Mouse (Mus musculus): ENCODE measurements around the gene Arl5c.
A peak's percentile ranks its signal among the peaks of the same experiment; 100 is the strongest.

Arl5c gene

DNA sequence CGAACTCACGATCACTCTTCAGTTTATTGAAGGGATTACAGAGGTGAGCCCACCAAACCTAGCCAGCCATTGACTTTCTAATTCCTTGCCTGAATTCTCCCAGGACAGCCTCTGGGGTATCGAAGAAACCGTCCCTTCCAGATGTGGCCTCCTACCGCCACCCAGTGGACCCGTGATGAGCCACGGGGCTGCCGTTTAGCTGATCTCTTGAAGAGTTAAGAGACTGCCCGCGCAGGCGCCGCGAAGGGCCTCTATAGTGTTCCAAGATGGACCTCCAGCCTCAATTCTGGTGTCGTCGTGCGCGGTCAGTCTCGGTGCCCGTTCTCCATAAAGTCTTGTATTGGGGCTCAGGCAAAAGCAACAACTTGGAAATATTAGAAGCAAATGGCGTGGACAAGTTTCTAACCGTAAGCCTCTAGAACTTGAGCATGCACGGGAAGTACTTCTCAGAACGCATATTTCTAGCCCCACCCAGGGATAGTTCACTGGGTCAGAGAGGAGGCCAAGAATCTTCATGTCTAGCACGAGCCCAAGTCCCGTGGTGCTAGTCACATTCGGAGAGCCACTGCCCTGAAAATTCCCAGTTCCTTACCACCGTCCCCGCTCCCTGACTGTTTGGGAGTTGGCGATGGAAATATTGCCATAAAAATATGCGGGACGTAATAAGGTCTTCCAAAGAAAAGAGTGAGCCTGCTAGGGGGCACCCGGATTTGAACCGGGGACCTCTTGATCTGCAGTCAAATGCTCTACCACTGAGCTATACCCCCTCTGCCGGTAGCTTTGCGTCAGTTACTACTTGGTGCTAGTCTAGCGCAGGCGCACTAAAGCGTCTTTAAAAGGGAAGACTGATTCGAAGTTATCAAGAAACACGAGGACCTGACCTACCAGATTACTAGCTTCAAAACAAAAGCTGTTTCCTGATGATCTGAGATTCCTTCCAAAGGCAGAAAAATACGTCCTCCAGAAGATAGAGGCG is 8.1 kb downstream of the Arl5c start:
- DNase-seq, result peak; percentile 93 to 99

DNA sequence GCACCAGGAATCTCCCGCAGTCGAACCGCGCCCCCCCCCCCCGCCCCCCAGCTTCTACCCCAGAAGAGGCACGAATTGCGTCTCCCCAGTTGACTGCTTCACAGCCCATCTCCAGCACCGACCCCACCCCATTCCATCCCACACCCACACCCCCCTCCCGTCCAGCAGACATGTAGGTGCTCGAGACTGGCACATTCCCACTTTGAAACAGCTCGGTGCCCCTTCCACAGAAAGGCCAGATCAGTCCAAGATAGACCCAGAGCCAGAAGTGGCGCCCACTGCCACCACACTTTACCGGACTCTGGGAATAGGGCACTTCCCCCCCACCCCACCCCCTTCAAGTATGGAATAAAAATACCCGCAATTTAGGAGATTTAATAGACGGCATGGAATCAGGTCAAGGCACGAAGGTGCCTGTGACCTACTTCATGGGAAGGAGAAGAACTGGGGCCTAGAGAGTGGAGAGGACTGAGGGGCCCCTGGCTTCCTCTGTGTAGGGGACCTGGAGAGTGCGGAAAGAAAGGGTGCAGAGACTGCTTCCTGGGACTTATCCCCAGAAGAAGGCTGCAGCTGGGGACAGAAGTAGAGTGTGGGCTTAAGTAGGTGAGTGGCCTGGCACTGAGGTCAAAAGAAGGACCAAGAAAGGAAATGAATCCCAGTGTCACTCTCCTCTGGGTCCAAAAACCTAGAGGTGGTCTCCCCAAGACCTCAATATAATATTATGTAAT is 9.1 kb downstream of the Arl5c start:
- no peak for DNase-seq

DNA sequence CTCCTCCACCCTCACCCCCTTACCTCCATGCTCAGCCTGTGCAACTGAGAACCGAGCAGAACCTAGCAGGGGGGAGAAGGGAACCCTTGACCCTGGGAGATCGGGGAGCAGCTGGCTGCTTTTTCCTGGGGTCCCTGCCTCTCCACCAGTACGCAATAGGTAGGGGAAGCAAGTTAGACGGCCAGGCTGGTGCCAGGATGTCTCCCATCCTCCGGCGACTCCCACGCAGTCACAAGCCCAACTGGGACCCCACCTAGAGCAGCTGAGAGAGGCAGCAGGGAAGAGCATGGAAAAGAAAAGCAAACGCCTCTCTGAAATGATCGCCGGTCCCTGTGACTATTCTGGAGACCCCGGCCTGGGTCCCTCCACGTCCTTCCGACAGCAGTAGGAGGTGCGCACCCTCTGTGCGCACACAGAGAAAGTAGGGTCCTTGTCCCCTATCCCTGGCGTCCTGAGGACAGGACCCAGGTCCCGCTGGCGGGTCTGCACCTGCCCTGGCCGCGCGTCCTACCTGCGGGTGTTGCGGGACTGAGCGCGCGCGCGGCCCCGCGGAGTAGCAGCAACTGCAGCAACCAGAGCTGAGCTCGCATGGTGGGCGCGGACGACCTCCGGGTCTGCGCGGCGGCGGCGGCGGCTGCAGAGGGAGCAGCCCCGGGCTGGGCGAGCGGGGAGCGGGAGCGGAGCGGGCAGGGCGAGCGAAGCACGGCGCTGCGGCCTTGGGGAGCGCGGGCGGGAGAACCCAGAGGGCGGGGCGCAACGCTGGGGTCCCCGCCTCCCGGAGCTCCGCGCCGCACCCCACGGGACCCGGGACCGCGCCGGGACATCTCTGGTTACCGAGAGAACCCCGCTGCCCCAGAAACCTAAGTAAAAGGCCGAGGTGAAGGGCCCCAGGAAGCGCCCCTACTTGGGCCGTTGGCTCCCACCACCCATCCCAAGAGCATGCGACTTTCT is 10.0 kb downstream of the Arl5c start, which contains the start of gene Plxdc1:
Gene Plxdc1, minus strand, starts transcription at position 718 of the 951 bp plus-strand sequence.
- no peak for DNase-seq

DNA sequence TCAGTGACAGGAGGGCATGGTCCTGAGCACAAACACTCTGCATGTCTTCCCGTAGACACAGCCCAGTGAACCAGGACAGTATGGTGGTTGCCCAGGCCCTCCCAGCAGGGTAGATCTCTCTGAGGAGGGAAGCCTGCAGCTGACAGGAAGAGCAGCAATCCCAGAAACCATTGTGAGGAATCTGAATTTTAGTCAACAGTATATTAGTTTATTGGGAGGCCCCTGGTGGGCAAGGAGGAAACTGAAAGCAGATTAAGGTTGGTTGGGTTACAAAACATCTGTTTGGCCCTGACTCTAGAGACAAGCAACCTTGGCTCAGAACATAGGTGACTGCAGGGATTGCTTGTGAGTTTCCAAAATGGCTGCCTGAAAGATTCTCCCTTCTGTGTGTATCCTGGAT is 12.0 kb downstream of the Arl5c start:
- no peak for DNase-seq

DNA sequence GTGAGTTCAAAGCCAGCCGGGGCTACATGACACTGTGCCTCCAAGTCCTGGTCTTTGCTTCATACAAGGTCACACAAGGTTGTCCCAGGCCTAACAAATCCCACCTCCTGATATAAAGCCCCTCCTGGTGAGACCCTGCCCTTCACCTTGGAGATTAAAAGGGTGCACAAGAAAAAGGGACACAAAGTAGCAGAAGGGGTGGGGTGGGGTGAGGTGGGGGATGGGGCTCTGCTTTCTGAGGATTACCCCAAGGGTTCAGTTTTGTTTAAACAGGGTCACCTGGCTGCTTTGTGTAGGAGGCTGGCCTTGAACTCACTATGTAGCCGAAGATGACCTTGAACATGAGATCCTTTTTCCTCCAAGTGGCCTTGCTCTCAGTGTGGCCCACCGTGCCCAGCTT is 12.5 kb downstream of the Arl5c start:
- no peak for DNase-seq

DNA sequence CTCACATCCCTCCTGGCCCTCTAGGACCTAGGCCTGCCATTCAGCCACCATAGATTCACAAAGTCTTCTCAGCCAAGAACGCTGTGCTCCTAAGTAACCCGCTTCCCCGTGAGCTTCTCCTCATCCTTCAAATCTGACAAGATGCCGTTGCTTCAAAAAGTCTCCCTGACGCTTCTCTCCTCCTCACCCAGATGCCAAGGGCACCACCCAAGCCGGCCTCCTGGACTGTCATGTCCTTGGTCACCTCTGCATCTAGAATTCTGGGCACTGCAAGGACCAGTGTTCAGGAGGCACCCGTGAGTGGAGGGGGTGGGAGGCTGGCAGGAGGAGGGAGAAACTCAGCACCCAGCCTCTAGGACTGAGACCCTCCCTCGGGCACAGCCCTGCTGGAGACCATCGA is 13.3 kb downstream of the Arl5c start:
- DNase-seq, result no peak

DNA sequence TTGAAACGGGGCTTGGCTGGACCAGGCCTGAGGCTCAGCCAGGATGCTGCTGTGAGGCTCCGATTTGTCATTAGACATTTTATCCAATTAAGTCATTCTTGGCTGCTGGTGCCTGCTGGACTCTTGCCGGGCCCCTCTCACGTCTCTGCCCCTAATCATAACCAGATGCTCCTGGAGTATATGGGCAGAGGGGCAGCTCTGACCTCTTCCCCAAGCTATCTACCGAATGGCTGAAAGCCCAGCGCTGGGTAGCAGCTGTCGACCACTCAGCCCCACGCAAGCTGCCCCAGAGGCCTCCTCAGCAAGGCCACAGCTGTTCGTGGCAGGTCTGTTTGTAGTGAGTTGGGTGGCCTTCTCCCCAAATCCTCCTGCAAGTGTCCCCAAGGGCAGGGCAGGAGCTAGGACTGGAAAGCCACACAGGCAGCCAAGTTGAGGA is 15.4 kb downstream of the Arl5c start:
- DNase-seq, result no peak

DNA sequence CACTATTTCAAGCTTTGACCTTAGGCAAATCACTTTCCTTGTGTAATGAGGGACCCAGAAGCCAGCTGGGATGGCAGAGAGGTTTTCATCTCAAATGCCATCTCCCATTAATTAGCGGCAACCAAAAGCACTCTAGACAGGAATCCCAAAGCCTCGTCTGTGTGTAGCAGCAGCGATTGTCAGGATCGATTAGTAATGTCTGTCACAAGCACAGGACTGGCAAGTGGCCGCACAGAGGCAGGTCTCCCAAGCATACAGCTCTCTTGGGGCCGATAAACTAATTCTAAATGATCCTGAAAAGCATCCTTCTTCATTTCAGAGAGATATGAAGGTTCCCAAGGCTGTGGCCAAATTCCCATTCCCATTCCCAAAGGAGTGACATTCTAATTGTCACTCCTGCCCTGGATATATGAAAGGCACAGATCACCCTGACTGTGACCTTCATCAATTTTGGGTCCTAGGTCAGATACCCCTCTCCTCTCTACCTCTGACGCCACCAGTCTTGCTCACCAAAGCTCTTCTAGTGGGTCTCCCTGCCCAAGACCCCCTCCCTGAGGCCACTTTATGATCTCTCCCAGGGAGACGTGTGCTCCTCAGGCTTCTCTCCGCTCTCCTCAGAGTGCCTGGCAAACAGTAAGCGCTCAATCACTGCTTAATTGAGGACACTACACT is 16.0 kb downstream of the Arl5c start:
- no peak for DNase-seq

DNA sequence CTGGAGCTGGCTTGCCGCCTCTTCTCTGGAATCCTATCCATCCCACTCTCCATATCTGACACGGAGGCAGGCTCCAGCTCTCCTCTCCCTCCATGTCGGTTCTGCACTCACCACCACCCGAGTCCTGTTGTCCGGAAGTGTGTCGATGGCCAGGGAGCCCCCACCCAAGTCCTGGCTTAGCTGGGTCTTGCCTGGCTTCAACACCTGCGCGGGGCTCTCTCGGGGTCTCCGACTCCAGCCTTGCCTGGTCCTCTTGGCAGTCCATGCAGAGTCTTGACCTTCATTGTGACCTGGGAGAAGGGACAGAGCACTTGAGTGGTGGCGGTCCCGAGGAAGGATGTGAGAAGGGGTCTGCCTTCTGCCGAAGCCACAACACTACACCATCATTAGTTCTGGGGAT is 17.6 kb downstream of the Arl5c start:
- DNase-seq, result no peak

DNA sequence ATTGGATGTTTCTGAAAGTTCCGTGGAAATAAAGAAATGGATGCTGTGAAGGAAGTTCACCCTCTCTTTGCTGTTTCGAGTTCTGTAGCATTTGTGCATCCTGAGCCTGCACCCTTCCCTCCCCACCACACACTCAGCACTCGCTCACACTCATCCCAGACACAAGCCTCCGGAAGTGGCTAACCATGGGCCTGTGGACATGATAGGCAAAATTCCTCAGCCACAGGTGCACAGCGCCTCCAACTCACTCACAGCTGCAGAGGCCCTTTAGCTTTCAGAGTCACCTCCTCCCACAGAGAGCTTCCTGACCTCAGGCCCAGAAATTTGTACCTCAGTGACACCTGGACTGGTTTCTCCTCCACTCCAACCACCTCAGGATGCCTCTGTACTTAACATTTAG is 18.2 kb downstream of the Arl5c start:
- no peak for DNase-seq

DNA sequence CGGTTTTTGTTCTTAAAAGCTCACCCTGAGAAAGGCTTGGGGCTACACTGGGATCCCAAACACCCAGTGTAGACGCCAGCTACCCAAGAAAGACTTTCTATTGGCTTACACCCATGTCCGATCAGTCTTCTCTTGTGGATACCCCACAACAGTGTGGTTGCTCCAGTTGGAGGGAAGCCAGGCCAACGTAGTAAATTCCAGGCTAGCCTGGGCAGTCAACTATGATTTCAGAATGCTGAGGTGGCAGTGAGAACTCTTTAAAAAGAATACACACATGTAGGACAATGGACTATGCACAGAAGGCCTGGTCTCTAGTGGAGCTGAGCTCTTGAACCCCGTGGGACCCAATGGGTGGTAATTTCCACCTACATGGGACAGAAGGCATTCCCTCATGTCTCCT is 21.2 kb downstream of the Arl5c start:
- no peak for DNase-seq

DNA sequence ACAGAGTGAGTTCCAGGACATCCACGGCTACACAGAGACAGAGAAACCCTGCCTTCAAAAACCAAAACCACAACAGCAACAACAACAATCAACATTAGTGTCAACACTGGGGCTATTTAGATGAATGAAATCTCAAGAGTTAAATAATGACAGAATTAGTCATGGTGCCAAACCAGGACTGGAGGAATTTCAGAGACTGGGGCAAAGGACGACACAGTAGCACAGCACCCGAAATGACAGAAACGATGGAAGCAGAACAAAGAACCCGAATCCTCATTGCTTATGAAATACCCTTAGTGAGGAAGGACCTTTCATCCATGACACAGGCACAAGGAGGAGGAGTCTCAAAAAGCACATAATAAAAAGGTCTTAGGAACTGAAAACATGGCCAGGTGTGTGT is 21.8 kb downstream of the Arl5c start:
- DNase-seq, result no peak

DNA sequence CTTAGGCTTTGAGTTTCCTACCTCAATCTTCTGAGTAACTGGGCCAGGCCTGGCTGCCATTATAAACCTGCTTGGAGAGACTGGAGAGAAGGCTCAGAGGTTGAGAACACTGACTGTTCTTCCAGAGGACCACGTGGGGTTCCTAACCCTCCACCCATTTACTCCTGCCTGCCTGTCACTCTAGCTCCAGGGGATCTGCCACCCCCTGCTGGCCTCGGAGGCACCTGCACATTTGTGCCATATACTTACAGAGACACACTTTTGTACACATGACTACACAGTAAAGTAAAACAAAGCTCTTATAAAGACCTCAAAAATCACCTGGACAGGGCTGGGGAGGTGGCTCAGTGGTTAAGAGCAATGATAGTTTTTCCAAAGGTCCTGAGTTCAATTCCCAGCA is 23.5 kb downstream of the Arl5c start:
- no peak for DNase-seq

DNA sequence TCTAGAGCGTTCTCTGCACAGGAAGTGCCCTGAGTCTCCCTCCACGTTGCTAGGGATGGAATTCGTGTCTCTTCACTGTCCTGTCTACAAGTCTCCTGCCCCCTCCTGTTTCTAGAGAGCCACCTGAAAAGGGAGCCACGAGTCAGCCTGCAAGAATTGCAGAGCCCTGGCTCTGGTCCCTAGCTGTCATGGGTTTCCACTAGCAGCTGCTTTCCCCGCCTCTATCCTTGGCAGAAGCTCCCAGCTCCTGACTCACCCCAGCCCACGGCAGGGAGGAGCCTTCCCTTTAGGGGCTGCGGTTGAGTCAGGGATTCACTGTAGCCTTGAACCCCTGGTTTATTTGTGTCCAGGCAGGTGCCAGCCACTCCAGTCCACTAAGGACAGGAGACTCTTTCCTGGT is 24.7 kb downstream of the Arl5c start:
- peak; percentile 43 to 47 for DNase-seq

DNA sequence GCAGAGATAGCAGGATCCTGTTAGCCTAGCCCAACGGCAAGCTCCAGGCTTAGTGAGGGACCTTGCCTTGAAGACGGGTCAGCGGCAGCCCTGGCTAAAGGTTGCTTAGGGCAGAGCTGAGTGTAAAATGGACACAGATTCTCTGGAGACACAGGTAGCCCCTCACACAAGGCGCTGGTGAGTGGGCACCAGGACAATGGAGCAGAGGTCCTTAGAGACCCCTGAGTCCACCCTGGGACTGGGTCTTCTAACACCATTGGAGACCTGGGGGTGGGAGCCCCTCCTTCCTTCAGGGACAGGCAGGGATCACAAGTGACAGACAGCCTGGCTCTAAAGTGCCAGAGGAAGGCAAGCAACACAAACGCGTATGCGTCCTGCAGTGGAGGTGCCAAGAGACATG is 25.2 kb downstream of the Arl5c start:
- DNase-seq, result no peak

DNA sequence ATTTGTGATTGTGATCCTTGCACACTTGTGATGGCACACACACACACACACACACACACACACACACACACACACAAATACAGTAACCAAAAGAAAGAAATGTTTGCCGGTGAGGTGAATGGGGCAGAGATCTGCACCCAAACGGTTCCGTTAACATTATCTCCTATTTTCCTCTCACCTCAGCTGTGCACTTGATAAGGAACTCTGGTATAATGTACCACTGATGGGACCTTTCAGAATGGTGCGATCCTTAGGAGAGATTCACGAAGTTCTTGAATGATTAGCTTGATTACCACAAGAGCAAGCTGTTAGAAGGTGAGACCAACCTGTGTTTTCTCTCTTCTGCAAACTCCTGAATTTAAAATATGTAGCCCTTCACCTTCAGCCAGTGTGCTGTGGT is 27.6 kb downstream of the Arl5c start:
- no peak for DNase-seq

DNA sequence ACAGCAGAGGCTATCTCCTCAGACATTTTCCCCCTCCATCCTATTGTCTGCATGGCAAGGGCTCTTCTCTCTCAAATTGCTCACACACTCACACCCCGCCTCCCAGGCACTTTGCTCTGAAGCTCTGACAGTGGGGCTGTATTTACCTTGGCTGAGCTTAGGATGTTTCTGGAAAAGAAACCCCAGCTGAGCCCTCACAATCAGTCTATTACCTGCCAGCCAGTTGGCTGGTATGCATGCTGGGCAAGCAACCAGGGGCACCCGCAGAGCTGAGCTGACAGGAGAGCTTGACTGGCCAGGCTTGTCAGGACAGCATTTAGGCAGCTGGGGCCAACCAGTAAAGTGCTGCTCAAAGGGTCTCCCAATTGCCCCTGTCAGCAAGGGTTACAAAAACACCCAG is 28.9 kb downstream of the Arl5c start:
- DNase-seq, result peak; percentile 45 to 54

DNA sequence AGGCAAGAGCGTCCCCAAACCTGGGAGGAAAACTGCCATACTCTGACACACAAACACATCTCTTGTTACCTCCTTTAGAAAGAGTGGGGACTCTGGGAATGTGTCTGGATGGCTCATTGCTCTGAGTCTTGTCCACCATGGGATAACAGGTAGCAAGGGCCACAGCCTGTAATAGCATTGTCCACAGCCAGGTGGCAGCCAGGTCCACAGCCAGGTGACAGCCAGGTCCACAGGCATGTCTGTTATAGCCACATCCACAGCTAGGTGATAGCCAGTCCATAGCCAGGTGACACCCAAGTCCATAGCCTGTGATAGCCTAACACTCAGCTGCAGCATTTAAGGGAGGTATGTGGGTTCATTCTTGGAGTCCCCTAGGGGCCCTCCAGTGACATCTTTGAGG is 35.1 kb downstream of the Arl5c start:
- peak; percentile 64 to 67 for DNase-seq

DNA sequence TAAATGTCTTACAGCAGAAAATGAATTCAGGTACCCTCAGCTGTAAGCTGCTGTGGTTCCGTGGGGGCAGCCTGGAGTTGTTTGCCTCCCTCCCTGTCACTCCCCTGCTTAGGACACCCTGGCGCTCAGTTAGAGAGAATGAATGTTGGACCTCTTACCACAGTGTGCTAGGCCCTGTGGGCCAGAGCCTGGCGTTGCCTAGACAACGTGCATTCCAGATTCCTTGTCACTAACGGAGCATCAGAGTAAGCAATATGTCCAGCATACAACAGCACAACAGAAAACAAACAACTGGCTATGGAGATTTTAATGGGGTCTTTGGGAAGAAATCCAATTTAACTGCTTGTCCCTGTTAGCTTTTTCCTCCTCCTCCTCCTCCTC is 36.7 kb downstream of the Arl5c start:
- DNase-seq, result no peak

DNA sequence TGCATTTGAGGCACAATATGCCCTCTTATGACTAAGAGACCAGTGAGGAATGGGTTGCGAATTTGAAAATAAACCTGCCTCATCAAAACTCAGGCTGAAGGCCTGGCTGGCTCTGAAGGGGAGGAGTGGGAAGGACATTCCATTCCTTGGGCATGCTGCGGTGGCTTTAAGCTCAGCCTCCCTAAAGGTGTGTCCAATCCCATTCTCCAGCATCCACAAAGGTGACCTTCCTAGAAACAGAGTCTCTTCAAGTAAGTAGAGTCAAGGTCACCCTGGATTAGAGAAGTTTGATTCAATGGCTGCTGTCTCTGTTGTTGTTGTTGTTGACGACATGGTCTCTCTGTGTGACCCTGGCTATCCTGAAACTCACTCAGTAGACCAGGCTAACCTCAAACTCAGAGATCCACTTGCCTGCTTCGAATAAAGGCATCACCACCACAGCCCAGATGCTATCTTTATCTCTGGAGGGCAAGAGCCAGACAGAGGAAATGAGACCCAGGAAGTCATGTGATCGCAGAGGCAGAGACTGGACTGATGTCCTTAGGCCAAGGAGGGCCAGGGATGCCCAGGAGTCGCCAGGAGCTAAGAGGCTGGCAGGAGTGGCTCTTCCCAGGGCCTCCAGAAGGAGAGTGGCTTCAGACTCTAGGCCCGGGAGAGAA is 37.2 kb downstream of the Arl5c start:
- DNase-seq, result no peak

DNA sequence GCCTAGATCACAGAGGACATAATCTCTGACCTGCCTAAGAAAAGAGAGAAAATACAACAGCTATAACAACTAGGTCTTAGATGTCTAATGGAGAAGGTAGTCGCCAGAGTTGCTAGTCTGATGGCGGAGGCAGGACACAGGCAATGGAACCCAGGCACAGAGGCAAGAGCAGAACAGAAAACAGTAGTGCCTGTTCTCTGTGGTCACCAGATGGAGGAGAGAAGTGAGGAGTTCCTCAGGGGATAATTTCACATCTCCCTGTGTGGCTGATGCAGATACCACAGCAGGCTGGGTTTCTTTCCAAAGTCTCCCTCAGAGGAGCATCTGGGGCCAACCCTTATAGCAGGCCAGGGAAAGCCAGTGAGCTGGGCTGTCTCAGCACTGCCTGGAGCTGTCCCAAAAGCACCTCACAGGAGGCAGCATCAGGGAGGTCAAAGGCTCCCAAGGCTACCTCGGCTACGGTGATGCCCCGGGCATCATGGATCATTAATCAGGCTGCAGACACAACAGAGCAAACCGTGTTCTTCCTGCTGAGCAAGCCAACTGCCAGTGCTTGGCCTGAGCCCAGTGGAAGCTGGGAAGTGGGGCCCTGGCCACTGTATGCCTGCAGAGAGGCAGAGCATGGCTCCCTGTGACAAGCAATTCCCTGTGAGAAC is 38.9 kb downstream of the Arl5c start:
- DNase-seq, result peak; percentile 82 to 84

All from cerebellum, postnatal 36 days (tissue).